Mouse (Mus musculus): ENCODE data around the gene Gm20696. TPM values are rescaled to one million over a fixed set of nuclear protein-coding genes. Genes with fewer than 3 reads are reported as not detected.

Gm20696 gene
- polyA plus RNA-seq (2014; fragmentation: Nextera tagmentation; extraction: Ambion mirVana), result 0.99 and 2.3 TPM in 2 replicates

DNA sequence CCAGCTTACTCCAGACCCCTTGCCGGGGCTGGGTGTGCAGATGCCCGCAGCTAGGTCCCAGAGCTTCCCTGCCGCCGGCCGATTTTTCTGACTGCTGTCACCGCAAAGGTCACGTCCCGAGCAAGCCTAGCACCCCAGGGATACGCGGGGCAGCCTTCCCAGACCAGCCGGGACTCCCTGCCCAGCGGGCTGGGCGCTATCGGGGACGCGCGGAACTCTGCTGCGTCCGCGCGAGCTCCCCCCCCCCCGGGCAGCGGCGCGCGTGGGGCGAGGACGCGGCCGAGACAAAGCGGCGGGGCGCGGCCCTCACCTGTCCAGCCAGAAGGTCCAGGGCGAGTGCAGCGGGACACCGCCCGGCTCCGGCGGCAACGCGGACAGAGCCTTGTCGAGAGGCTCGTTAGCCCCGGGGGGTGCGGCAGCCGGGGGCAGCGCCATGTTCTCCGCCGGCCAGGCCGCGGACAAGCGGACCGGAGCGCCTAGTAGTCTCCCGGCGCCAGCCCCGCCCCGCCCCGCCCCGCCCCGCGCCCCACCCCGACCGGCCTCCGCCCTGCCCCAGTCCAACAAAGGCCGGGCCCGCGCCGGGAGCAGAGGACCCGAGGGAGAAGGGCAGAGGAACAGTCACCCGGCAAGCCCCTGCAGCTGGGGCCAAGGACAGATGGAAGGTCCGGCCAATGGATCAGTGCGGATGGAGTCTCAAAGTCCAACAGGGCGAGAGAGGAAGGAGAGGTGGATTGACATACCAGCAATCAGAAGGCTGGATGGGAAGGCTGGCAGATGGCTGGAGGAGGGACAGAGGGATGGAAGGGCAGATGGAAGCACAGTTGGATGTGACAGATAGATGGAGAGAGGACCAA is at the start of gene Gm20696, which contains the start of gene Eif4e3:
Gene Gm20696 (minus strand): TSS at position 480 of the 854 bp plus-strand sequence.
Gene Eif4e3 (minus strand): TSS at position 454 of the 854 bp plus-strand sequence.
- Histone ChIP-seq H3K9me3 (replicated peaks; ENCODE audit: control insufficient read depth, low read length) (no peaks in the 10 kb centered on the region), H3K27ac (ENCODE audit: low read depth, low read length) (peak within 1 kb of the TSS; percentile 67), H3K4me1 (ENCODE audit: control insufficient read depth, insufficient read depth, low read length) (peaks cover 34% of the 10 kb centered on the region), H3K9ac (ENCODE audit: low read length) (peak within 1 kb of the TSS; percentile 90), H3K4me2 (ENCODE audit: low read length) (peak within 1 kb of the TSS; percentile 91), H3K36me3 (ENCODE audit: control insufficient read depth, insufficient read depth, low read length) (no peaks in the 10 kb centered on the region), H3K27me3 (replicated peaks; ENCODE audit: control insufficient read depth, insufficient read depth, low read length) (no peaks in the 10 kb centered on the region), H3K4me3 (ENCODE audit: low read depth, low read length) (peak within 1 kb of the TSS; percentile 73)
- under 1% methylated on average over 43 of the region's 75 CpGs for WGBS
- peak; percentile 40 for DNase-seq (ENCODE audit: low spot score)
- ATAC-seq, result peak; percentile 41

DNA sequence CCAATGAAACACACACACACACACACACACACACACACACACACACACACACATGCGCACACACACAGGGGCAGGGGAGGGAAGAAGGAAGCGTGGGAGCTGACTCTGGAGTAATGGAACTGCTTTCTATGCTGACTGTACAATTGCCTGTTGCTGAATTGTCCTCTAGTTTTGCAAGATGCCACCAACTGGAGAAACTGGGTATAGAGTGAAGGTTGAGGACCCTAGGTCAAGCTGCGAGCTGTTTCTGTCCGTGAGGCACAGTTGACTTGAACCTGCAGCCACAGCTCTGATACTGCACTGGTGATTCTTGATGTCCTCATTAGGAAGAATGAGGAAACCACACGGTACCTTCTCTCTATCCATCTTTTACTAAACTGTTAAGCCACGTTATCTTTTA is 49.3 kb upstream of the Gm20696 start:
- H3K4me1 ChIP-seq (ENCODE audit: control insufficient read depth, insufficient read depth, low read length), result no peaks in the 10 kb centered on the region
- H3K36me3 ChIP-seq (ENCODE audit: control insufficient read depth, insufficient read depth, low read length), result no peaks in the 10 kb centered on the region
- no peak overlapping the region for H3K27ac ChIP-seq (ENCODE audit: low read depth, low read length)
- ATAC-seq, result no peak
- no peaks in the 10 kb centered on the region for H3K27me3 ChIP-seq (replicated peaks; ENCODE audit: control insufficient read depth, insufficient read depth, low read length)
- no peak overlapping the region for H3K9ac ChIP-seq (ENCODE audit: low read length)
- H3K4me3 ChIP-seq (ENCODE audit: low read depth, low read length), result no peak overlapping the region
- DNase-seq (ENCODE audit: low spot score), result no peak
- no peak overlapping the region for H3K4me2 ChIP-seq (ENCODE audit: low read length)
- 75% methylated on average over 6 of the region's 6 CpGs for WGBS
- no peaks in the 10 kb centered on the region for H3K9me3 ChIP-seq (replicated peaks; ENCODE audit: control insufficient read depth, low read length)

DNA sequence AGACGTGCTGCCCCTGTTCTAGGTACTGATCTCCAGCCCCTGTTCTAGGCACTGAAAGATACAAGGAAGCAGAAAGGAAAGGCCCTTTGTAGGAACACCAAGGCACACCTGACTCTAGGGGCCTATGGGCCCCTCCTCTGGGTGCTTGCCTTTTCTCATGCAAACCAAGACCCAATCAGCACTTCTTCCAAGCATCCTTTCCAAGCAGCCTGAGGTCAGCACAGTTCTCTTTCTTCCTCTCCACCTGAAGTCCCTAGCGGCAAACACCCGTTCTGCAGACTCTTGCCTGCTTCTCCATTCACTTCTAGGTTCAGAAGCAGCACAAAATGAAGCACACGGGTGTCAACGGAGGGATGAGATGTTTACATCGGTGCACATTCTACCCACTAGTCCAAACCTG is 48.6 kb upstream of the Gm20696 start:
- H3K4me3 ChIP-seq (ENCODE audit: low read depth, low read length), result no peak overlapping the region
- no peaks in the 10 kb centered on the region for H3K36me3 ChIP-seq (ENCODE audit: control insufficient read depth, insufficient read depth, low read length)
- H3K4me2 ChIP-seq (ENCODE audit: low read length), result no peak overlapping the region
- DNase-seq (ENCODE audit: low spot score), result no peak
- H3K9ac ChIP-seq (ENCODE audit: low read length), result no peak overlapping the region
- H3K4me1 ChIP-seq (ENCODE audit: control insufficient read depth, insufficient read depth, low read length), result no peaks in the 10 kb centered on the region
- no peak for ATAC-seq
- no peaks in the 10 kb centered on the region for H3K27me3 ChIP-seq (replicated peaks; ENCODE audit: control insufficient read depth, insufficient read depth, low read length)
- H3K27ac ChIP-seq (ENCODE audit: low read depth, low read length), result no peak overlapping the region
- WGBS, result 62% methylated on average over 6 of the region's 6 CpGs
- H3K9me3 ChIP-seq (replicated peaks; ENCODE audit: control insufficient read depth, low read length), result no peaks in the 10 kb centered on the region

DNA sequence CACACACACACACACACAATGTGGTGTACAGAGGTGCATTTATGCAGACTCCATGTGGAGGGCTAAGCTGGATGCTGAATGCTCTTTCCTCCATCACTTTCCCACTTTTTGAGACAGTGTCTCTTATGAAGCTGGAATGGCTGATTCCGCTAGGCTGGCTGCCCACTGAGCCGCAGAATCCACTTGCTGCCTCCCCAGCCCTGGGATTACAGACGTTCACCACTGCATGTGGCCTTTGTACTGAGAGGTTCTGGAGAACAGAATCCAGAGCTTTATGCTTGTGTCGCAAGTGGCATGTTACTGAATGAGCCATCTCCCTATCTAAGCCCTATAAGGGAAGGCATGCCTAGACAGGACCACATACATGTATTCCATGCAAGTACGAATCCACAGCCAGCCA is 46.7 kb upstream of the Gm20696 start:
- H3K9me3 ChIP-seq (replicated peaks; ENCODE audit: control insufficient read depth, low read length), result no peaks in the 10 kb centered on the region
- DNase-seq (ENCODE audit: low spot score) (no peak), ATAC-seq (no peak)
- no peaks in the 10 kb centered on the region for H3K27me3 ChIP-seq (replicated peaks; ENCODE audit: control insufficient read depth, insufficient read depth, low read length)
- H3K4me3 ChIP-seq (ENCODE audit: low read depth, low read length), result no peak overlapping the region
- 65% methylated on average over 5 of the region's 5 CpGs for WGBS
- H3K4me1 ChIP-seq (ENCODE audit: control insufficient read depth, insufficient read depth, low read length), result no peaks in the 10 kb centered on the region
- H3K27ac ChIP-seq (ENCODE audit: low read depth, low read length), result no peak overlapping the region
- no peaks in the 10 kb centered on the region for H3K36me3 ChIP-seq (ENCODE audit: control insufficient read depth, insufficient read depth, low read length)
- H3K4me2 ChIP-seq (ENCODE audit: low read length), result no peak overlapping the region
- H3K9ac ChIP-seq (ENCODE audit: low read length), result no peak overlapping the region

DNA sequence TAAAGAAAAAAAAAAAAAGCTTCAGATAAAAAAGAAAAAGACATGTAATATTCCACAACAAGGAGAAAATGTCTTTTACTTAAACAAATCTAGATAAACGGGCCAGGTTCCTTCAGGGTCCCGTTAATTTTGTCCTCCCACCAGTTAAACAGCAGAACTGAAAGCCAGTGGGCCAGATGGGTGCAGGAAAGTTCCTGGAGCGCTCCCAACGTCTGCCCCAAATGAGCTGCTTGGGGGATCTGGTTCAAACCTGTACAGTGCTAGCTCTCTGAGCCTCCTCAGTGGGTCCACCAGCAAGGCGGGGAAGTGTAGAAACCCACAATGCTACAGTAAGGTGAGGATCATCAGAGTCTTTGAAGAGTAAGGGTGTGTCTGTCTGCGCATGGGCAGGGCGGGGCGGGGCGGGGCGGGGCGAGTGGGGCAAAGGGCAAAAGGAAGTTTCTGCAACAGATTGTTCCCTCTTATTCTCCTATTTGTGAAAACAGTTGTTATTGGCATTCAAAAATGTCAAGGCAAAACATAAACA is 45.0 kb upstream of the Gm20696 start:
- Histone ChIP-seq H3K4me1 (ENCODE audit: control insufficient read depth, insufficient read depth, low read length) (no peaks in the 10 kb centered on the region), H3K9ac (ENCODE audit: low read length) (no peak overlapping the region), H3K27ac (ENCODE audit: low read depth, low read length) (no peak overlapping the region), H3K4me2 (ENCODE audit: low read length) (no peak overlapping the region), H3K27me3 (replicated peaks; ENCODE audit: control insufficient read depth, insufficient read depth, low read length) (no peaks in the 10 kb centered on the region), H3K9me3 (replicated peaks; ENCODE audit: control insufficient read depth, low read length) (no peaks in the 10 kb centered on the region), H3K4me3 (ENCODE audit: low read depth, low read length) (no peak overlapping the region), H3K36me3 (ENCODE audit: control insufficient read depth, insufficient read depth, low read length) (no peaks in the 10 kb centered on the region)
- ATAC-seq (no peak), DNase-seq (ENCODE audit: low spot score) (no peak)
- WGBS, result 79% methylated on average over 11 of the region's 11 CpGs

DNA sequence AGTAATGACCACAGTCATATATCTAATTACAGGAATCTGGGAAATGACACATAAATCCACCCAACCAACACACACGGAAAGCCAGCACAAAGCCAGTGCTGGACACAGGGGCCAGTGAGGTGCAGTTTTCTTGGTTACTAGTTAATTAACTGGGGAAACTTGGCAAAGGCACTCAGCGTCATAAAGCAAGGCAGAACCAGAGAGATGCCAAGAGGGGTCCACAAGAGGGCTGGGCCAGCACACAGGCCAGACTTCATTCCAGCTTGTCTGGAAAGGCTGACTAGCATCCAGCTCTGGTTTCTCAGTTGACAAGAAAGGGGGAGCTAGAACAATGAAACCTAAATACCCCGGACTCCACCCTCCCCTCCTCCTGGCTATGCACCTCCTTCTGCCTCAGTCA is 33.9 kb upstream of the Gm20696 start:
- peak; percentile 44; the same call in 1 of the 2 replicates for ATAC-seq
- 40% methylated on average over 3 of the region's 3 CpGs for WGBS
- no peak overlapping the region for H3K4me2 ChIP-seq (ENCODE audit: low read length)
- no peak overlapping the region for H3K27ac ChIP-seq (ENCODE audit: low read depth, low read length)
- no peaks in the 10 kb centered on the region for H3K27me3 ChIP-seq (replicated peaks; ENCODE audit: control insufficient read depth, insufficient read depth, low read length)
- H3K9ac ChIP-seq (ENCODE audit: low read length), result no peak overlapping the region
- H3K4me3 ChIP-seq (ENCODE audit: low read depth, low read length), result no peak overlapping the region
- H3K9me3 ChIP-seq (replicated peaks; ENCODE audit: control insufficient read depth, low read length), result no peaks in the 10 kb centered on the region
- DNase-seq (ENCODE audit: low spot score), result peak; percentile 50
- H3K36me3 ChIP-seq (ENCODE audit: control insufficient read depth, insufficient read depth, low read length), result no peaks in the 10 kb centered on the region
- no peaks in the 10 kb centered on the region; the same call in 1 of the 2 replicates for H3K4me1 ChIP-seq (ENCODE audit: control insufficient read depth, insufficient read depth, low read length)

DNA sequence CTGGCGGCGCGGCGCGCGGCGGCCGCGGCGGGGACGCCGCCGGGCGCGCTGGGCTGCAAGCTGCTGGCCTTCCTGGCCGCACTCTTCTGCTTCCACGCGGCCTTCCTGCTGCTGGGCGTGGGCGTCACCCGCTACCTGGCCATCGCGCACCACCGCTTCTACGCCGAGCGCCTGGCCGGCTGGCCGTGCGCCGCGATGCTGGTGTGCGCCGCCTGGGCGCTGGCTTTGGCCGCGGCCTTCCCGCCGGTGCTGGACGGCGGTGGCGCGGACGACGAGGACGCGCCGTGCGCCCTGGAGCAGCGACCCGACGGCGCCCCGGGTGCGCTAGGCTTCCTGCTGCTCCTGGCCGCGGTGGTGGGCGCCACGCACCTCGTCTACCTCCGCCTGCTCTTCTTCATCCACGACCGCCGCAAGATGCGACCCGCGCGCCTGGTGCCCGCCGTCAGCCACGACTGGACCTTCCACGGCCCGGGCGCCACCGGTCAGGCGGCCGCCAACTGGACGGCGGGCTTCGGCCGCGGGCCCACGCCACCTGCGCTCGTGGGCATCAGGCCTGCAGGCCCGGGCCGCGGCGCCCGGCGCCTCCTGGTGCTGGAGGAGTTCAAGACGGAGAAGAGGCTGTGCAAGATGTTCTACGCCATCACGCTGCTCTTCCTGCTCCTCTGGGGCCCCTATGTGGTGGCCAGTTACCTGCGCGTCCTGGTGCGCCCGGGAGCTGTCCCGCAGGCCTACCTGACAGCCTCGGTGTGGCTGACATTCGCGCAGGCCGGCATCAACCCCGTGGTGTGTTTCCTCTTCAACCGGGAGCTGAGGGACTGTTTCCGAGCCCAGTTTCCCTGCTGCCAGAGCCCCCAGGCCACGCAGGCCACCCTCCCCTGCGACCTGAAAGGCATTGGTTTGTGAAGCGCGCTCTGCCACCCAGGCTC is 26.6 kb upstream of the Gm20696 start:
- peak overlapping the region; percentile 90 for H3K27ac ChIP-seq (ENCODE audit: low read depth, low read length)
- no peaks in the 10 kb centered on the region for H3K36me3 ChIP-seq (ENCODE audit: control insufficient read depth, insufficient read depth, low read length)
- peak overlapping the region; percentile 85 for H3K4me2 ChIP-seq (ENCODE audit: low read length)
- H3K4me3 ChIP-seq (ENCODE audit: low read depth, low read length), result peak overlapping the region; percentile 74
- no peak; the same call in none of the 2 replicates for ATAC-seq
- peak overlapping the region; percentile 89 for H3K9ac ChIP-seq (ENCODE audit: low read length)
- H3K4me1 ChIP-seq (ENCODE audit: control insufficient read depth, insufficient read depth, low read length), result peaks cover 14% of the 10 kb centered on the region
- no peak for DNase-seq (ENCODE audit: low spot score)
- WGBS, result 1% methylated on average over 105 of the region's 110 CpGs
- H3K9me3 ChIP-seq (replicated peaks; ENCODE audit: control insufficient read depth, low read length), result no peaks in the 10 kb centered on the region
- peaks cover 21% of the 10 kb centered on the region; the same call in 1 of the 2 replicates for H3K27me3 ChIP-seq (replicated peaks; ENCODE audit: control insufficient read depth, insufficient read depth, low read length)

DNA sequence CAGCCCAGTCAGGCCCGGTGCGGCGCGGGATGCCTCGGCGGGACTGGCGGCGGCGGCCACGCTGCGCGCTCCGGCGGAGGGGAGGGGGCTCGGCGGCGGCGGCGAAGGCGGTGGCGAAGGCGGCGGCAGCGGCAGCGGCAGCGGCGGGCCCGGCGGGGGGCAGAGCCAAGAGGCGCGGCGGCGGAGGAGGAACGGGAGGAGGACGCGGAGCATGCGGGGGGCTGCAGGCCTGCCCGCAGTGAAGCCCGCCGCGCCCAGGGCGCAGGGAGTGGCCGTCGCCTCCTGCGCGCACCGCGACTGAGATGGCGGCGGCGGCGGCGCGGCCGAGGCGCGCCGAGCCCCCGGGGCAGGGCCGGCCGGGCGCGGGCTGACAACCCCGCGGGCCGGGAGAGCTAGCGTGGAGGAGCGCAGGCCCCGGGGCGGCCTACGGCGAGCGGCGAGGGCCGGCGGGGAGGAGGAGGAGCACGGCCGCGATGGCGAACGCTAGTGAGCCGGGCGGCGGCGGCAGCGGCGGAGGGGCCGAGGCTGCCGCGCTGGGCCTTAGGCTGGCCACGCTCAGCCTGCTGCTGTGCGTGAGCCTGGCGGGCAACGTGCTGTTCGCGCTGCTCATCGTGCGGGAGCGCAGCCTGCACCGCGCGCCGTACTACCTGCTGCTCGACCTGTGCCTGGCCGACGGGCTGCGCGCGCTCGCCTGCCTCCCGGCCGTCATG is 25.8 kb upstream of the Gm20696 start, which contains the start of gene Gpr27:
Gene Gpr27 (plus strand): TSS at position 474 of the 710 bp plus-strand sequence.
- peaks cover 14% of the 10 kb centered on the region for H3K4me1 ChIP-seq (ENCODE audit: control insufficient read depth, insufficient read depth, low read length)
- H3K27ac ChIP-seq (ENCODE audit: low read depth, low read length), result peak within 1 kb of the TSS; percentile 90
- no peaks in the 10 kb centered on the region for H3K9me3 ChIP-seq (replicated peaks; ENCODE audit: control insufficient read depth, low read length)
- DNase-seq (ENCODE audit: low spot score), result peak; percentile 58
- peaks cover 21% of the 10 kb centered on the region; the same call in 1 of the 2 replicates for H3K27me3 ChIP-seq (replicated peaks; ENCODE audit: control insufficient read depth, insufficient read depth, low read length)
- H3K4me3 ChIP-seq (ENCODE audit: low read depth, low read length), result peak within 1 kb of the TSS; percentile 74
- peak within 1 kb of the TSS; percentile 85 for H3K4me2 ChIP-seq (ENCODE audit: low read length)
- H3K9ac ChIP-seq (ENCODE audit: low read length), result peak within 1 kb of the TSS; percentile 89
- peak; percentile 86 for ATAC-seq
- under 1% methylated on average over 86 of the region's 112 CpGs for WGBS
- H3K36me3 ChIP-seq (ENCODE audit: control insufficient read depth, insufficient read depth, low read length), result no peaks in the 10 kb centered on the region
